Mouse (Mus musculus) liver, embryonic 14.5 days (tissue): ENCODE results near the gene Sap30.

Experiments
- CTCF ChIP-seq: IDR thresholded peaks from 2 replicates; pipeline ENCODE4 v1.5.1; 2016; ENCODE audit warnings: antibody characterized with exemption, low read depth, control low read depth
- EP300 ChIP-seq: IDR thresholded peaks from 2 replicates; pipeline ENCODE4 v1.6.1; 2016; ENCODE audit warnings: antibody characterized with exemption, low read depth

GRCm38 (mm10) chr8:57487441-57488155 lies at the start of gene Sap30:
- TF ChIP-seq CTCF, result no peak
- peak; percentile 20; the same call in 1 of the 2 replicates for TF ChIP-seq EP300
